Comparison of ENCODE assay signal across 9 mouse cellular contexts in the genomic region with DNA sequence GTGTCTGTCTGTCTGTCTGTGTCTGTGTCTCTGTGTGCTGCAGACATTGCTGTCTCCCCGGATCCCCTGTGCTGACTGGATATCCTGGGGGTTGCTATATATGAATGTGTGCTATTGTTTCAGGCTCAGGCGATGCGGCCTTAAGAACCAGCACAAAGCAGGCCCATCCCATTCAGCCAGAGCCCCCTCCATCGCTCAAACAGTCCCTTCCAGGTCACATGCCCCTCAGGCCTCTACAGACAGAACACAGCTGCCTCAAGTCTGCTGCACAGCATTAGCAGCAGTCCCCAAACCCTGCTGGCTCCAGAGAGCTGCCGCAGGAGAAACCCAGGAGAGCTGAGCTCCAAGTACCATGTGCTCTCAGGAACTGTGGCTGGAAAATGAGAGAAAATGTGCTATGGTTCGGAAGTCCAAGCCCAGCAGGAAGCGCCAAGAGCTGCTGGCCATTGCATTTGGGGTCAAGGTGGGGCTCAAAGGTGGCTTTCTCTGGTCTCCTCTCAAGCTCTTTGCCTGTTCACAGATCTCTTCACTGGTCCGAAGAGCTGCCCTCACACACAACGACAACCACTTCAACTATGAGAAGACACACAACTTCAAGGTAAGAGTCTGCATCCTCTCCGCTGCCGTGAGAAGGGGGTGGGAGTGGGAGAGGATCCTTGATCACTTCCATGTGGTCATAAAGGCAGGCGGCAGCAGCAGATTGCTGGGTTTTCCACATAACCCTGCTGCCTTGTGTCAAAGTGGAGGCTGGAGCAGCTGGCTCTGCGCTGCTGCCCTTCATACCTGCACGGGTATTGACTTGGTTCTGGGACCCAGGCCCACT. TPM values are rescaled to one million over a fixed set of nuclear protein-coding genes. Genes with fewer than 3 reads are reported as not detected.
A peak's percentile ranks its signal among the peaks of the same experiment; 100 is the strongest.
DNase-seq lines count a peak whose midpoint lies in the region; ATAC-seq lines count a peak whose summit lies in the region.
"Had no signal": no experiment of that assay in that cellular context is flagged by ENCODE, and none has a peak within 500 bp of the region (broad histone marks: within the 10 kb centered on the region; RNA-seq: fewer than 3 reads in every experiment).

No protein-coding gene starts in this region.

- DNase-seq in heart, adult 11 months = peak; percentile 94
- no peak for DNase-seq in heart, postnatal 36 days
- no peak for DNase-seq in liver, embryonic 11.5 days (ENCODE audit: low spot score)
- DNase-seq in liver = no peak
- DNase-seq in cerebellum, adult 8-10 months = no peak
- no peak for DNase-seq in cerebellum, postnatal 4 days (ENCODE audit: low spot score in 2 of 2)

- 72% methylated on average over 14 of the region's 14 CpGs for WGBS in liver, embryonic 11.5 days
- 40% methylated on average over 14 of the region's 14 CpGs for WGBS in embryonic facial prominence, embryonic 15.5 days
- 60% methylated on average over 14 of the region's 14 CpGs for WGBS in midbrain, embryonic 13.5 days

- ATAC-seq in liver, embryonic 11.5 days (replicated peaks; ENCODE audit: low FRiP score) = no peak
- ATAC-seq in embryonic facial prominence, embryonic 15.5 days (ENCODE audit: insufficient number of reproducible peaks, low FRiP score, low TSS enrichment, low read depth) = peak; percentile 63; the same call in 1 of the 2 replicates
- peak; percentile 58 for ATAC-seq in midbrain, embryonic 13.5 days

- H3K4me1 ChIP-seq in liver, embryonic 11.5 days (replicated peaks; ENCODE audit: control insufficient read depth, insufficient read depth, low read length) = peaks cover 7% of the 10 kb centered on the region
- peaks cover 17% of the 10 kb centered on the region for H3K4me1 ChIP-seq in embryonic facial prominence, embryonic 15.5 days
- H3K4me1 ChIP-seq in midbrain, embryonic 13.5 days (replicated peaks) = peaks cover 25% of the 10 kb centered on the region

- H3K9me3 ChIP-seq in liver, embryonic 11.5 days (ENCODE audit: control insufficient read depth, low read length) = no peaks in the 10 kb centered on the region
- no peaks in the 10 kb centered on the region for H3K9me3 ChIP-seq in embryonic facial prominence, embryonic 15.5 days (replicated peaks)
- H3K9me3 ChIP-seq in midbrain, embryonic 13.5 days = no peaks in the 10 kb centered on the region
- H3K9me3 ChIP-seq: heart, embryonic 15.5 days had no signal

- no peak overlapping the region for H3K4me3 ChIP-seq in liver, embryonic 11.5 days (ENCODE audit: low read depth, low read length)
- 0 out of 2 replicates have a peak overlapping the region, but pooled peaks have one; percentile 3 for H3K4me3 ChIP-seq in embryonic facial prominence, embryonic 15.5 days (replicated peaks)
- no peak overlapping the region for H3K4me3 ChIP-seq in midbrain, embryonic 13.5 days (replicated peaks)
- H3K4me3 ChIP-seq: heart, embryonic 15.5 days had no signal

- no peaks in the 10 kb centered on the region for H3K36me3 ChIP-seq in liver, embryonic 11.5 days (ENCODE audit: control insufficient read depth, insufficient read depth, low read length)
- no peaks in the 10 kb centered on the region for H3K36me3 ChIP-seq in embryonic facial prominence, embryonic 15.5 days
- no peaks in the 10 kb centered on the region for H3K36me3 ChIP-seq in midbrain, embryonic 13.5 days
- H3K36me3 ChIP-seq: heart, embryonic 15.5 days had no signal

- no peak overlapping the region for H3K9ac ChIP-seq in liver, embryonic 11.5 days (ENCODE audit: low read depth, low read length)
- no peak overlapping the region for H3K9ac ChIP-seq in embryonic facial prominence, embryonic 15.5 days
- H3K9ac ChIP-seq in midbrain, embryonic 13.5 days (replicated peaks) = peak overlapping the region; percentile 47; the same call in 1 of the 2 replicates
- H3K9ac ChIP-seq: heart, embryonic 15.5 days had no signal

- H3K27me3 ChIP-seq in liver, embryonic 11.5 days (replicated peaks; ENCODE audit: control insufficient read depth, insufficient read depth, low read length) = no peaks in the 10 kb centered on the region
- H3K27me3 ChIP-seq in embryonic facial prominence, embryonic 15.5 days = no peaks in the 10 kb centered on the region
- no peaks in the 10 kb centered on the region for H3K27me3 ChIP-seq in midbrain, embryonic 13.5 days
- H3K27me3 ChIP-seq: heart, embryonic 15.5 days had no signal

- H3K27ac ChIP-seq in liver, embryonic 11.5 days (ENCODE audit: low read depth, low read length) = peak overlapping the region; percentile 32; the same call in 1 of the 2 replicates
- H3K27ac ChIP-seq in embryonic facial prominence, embryonic 15.5 days (replicated peaks) = no peak overlapping the region; the same call in 1 of the 2 replicates
- peak overlapping the region; percentile 45; the same call in 1 of the 2 replicates for H3K27ac ChIP-seq in midbrain, embryonic 13.5 days
- H3K27ac ChIP-seq: heart, embryonic 15.5 days had no signal

- H3K4me2 ChIP-seq in liver, embryonic 11.5 days = no peak overlapping the region; the same call in 1 of the 2 replicates
- no peak overlapping the region for H3K4me2 ChIP-seq in embryonic facial prominence, embryonic 15.5 days (replicated peaks)
- no peak overlapping the region for H3K4me2 ChIP-seq in midbrain, embryonic 13.5 days (replicated peaks)
- H3K4me2 ChIP-seq: heart, embryonic 15.5 days had no signal

- intact Hi-C loops in heart, postnatal 36 days (cut with DNase I) = no loop called here

RNA-seq across cellular contexts. Expression of gene Prr15, which starts 52.9 kb away (rescaled TPM):
- 1 to 10 TPM; 1.7 to 2.2 TPM for total RNA-seq in heart, postnatal 36 days (2021)
- 1.1 and 1.3 TPM in 2 replicates for polyA plus RNA-seq in liver, embryonic 11.5 days (2014; fragmentation: Nextera tagmentation; extraction: Ambion mirVana)
- polyA plus RNA-seq in embryonic facial prominence, embryonic 15.5 days (2015; fragmentation: Nextera tagmentation; extraction: Ambion mirVana) = 2.7 and 4.6 TPM in 2 replicates
- polyA plus RNA-seq in midbrain, embryonic 13.5 days (2015; fragmentation: Nextera tagmentation; extraction: Ambion mirVana) = 1.6 TPM in 2 replicates
